Mouse (Mus musculus): ENCODE data around the gene Edn1. TPM values are rescaled to one million over a fixed set of nuclear protein-coding genes. Genes with fewer than 3 reads are reported as not detected.

The Edn1 gene
- total and polyA plus RNA-seq, 3 experiments: not detected

- DNase-seq (ENCODE audit: extremely low read depth): no peak
- no peak overlapping the region for H3K4me3 ChIP-seq (replicated peaks in 1 of 3; ENCODE audit: low read depth in 2 of 3, low read length in 2 of 3, poor library complexity in 1 of 3)
- no peak overlapping the region for H3K4me2 ChIP-seq (ENCODE audit: insufficient read depth, low read depth, poor library complexity, severe bottlenecking)
- dilution Hi-C loops (cut with MboI; ENCODE audit: extremely low pct_ligation_motif_present, extremely low pct_unique_long_range_greater_than_20kb, low sequenced_read_pairs): no loop called here
- H3K9me3 ChIP-seq (replicated peaks; ENCODE audit: low read length): no peaks in the 10 kb centered on the region
- no peaks in the 10 kb centered on the region for H3K36me3 ChIP-seq (replicated peaks in 1 of 2; ENCODE audit: control insufficient read depth in 1 of 2, insufficient read depth in 1 of 2, low read length in 1 of 2)
- no peak overlapping the region for H3K27ac ChIP-seq (ENCODE audit: insufficient read depth, low read depth)
- TF ChIP-seq RCOR1 (conservative IDR thresholded peaks at IDR 0.05; ENCODE audit: low read depth, low read length): no peak
- TF ChIP-seq KAT2A (IDR thresholded peaks at IDR 0.05; ENCODE audit: insufficient replicate concordance, low read length): no peak
- no peak for TF ChIP-seq MAX (IDR thresholded peaks at IDR 0.05; ENCODE audit: low read length)
- no peak for TF ChIP-seq ETS1 (conservative IDR thresholded peaks at IDR 0.05; ENCODE audit: low read depth, low read length)
- in situ Hi-C loops (cut with MboI; ENCODE audit: low pct_ligation_motif_present, low pct_unique_long_range_greater_than_20kb, low sequenced_read_pairs): loop anchor here (5.0 to 10.0 kb wide), 4 partner anchors 99 to 659 kb away; no protein-coding TSS in a partner anchor
- H3K79me2 ChIP-seq (replicated peaks; ENCODE audit: control insufficient read depth, extremely low read depth, insufficient read depth, poor library complexity, severe bottlenecking): no peaks in the 10 kb centered on the region
- H3K27me3 ChIP-seq (replicated peaks): peaks cover 38% of the 10 kb centered on the region
- peaks cover 0 to 24% of the 10 kb centered on the region in 2 experiments; a peak in 2 of 4 replicates for H3K4me1 ChIP-seq (ENCODE audit: control insufficient read depth in 1 of 2, insufficient read depth in 2 of 2)
- no peak overlapping the region for H3K9ac ChIP-seq (ENCODE audit: insufficient read depth, low read depth)
These were observed 2.9 kb downstream of the Edn1 start for GRCm38 (mm10) chr13:42304139-42304538.

GRCm38 (mm10) chr13:42306870-42307800, 5.9 kb downstream of the Edn1 start:
- TF ChIP-seq MAX (IDR thresholded peaks at IDR 0.05; ENCODE audit: low read length) (no peak), BHLHE40 (IDR thresholded peaks at IDR 0.05; ENCODE audit: low read depth, low read length) (no peak), MXI1 (IDR thresholded peaks at IDR 0.05; ENCODE audit: low read depth, low read length) (no peak), POLR2AphosphoS2 (IDR thresholded peaks at IDR 0.05; ENCODE audit: low read depth, low read length) (no peak)
- H3K4me2 ChIP-seq (ENCODE audit: insufficient read depth, low read depth, poor library complexity, severe bottlenecking): no peak overlapping the region
- H3K27ac ChIP-seq (ENCODE audit: insufficient read depth, low read depth): no peak overlapping the region
- no peak for DNase-seq (ENCODE audit: extremely low read depth)
- H3K9ac ChIP-seq (ENCODE audit: insufficient read depth, low read depth): no peak overlapping the region
- in situ Hi-C loops (cut with MboI; ENCODE audit: low pct_ligation_motif_present, low pct_unique_long_range_greater_than_20kb, low sequenced_read_pairs) (loop anchor here (10.0 kb wide), 3 partner anchors 102 to 662 kb away; no protein-coding TSS in a partner anchor), dilution Hi-C loops (cut with MboI; ENCODE audit: extremely low pct_ligation_motif_present, extremely low pct_unique_long_range_greater_than_20kb, low sequenced_read_pairs) (no loop called here)
- H3K36me3 ChIP-seq (replicated peaks in 1 of 2; ENCODE audit: control insufficient read depth in 1 of 2, insufficient read depth in 1 of 2, low read length in 1 of 2): no peaks in the 10 kb centered on the region
- H3K9me3 ChIP-seq (replicated peaks; ENCODE audit: low read length): no peaks in the 10 kb centered on the region
- H3K79me2 ChIP-seq (replicated peaks; ENCODE audit: control insufficient read depth, extremely low read depth, insufficient read depth, poor library complexity, severe bottlenecking): no peaks in the 10 kb centered on the region
- H3K4me1 ChIP-seq (ENCODE audit: control insufficient read depth in 1 of 2, insufficient read depth in 2 of 2): peaks cover 0 to 9% of the 10 kb centered on the region in 2 experiments; a peak in 2 of 4 replicates
- no peak overlapping the region for H3K4me3 ChIP-seq (replicated peaks in 1 of 3; ENCODE audit: low read depth in 2 of 3, low read length in 2 of 3, poor library complexity in 1 of 3)
- peaks cover 29% of the 10 kb centered on the region for H3K27me3 ChIP-seq (replicated peaks)

- dilution Hi-C loops (cut with MboI; ENCODE audit: extremely low pct_ligation_motif_present, extremely low pct_unique_long_range_greater_than_20kb, low sequenced_read_pairs) (no loop called here), in situ Hi-C loops (cut with MboI; ENCODE audit: low pct_ligation_motif_present, low pct_unique_long_range_greater_than_20kb, low sequenced_read_pairs) (loop anchor here (10.0 kb wide), 3 partner anchors 104 to 664 kb away; no protein-coding TSS in a partner anchor)
- no peak overlapping the region for H3K27ac ChIP-seq (ENCODE audit: insufficient read depth, low read depth)
- H3K4me3 ChIP-seq (replicated peaks in 1 of 3; ENCODE audit: low read depth in 2 of 3, low read length in 2 of 3, poor library complexity in 1 of 3): no peak overlapping the region
- no peak for DNase-seq (ENCODE audit: extremely low read depth)
- no peaks in the 10 kb centered on the region for H3K79me2 ChIP-seq (replicated peaks; ENCODE audit: control insufficient read depth, extremely low read depth, insufficient read depth, poor library complexity, severe bottlenecking)
- no peaks in the 10 kb centered on the region for H3K36me3 ChIP-seq (replicated peaks in 1 of 2; ENCODE audit: control insufficient read depth in 1 of 2, insufficient read depth in 1 of 2, low read length in 1 of 2)
- H3K4me1 ChIP-seq (ENCODE audit: control insufficient read depth in 1 of 2, insufficient read depth in 2 of 2): no peaks in the 10 kb centered on the region
- no peaks in the 10 kb centered on the region for H3K9me3 ChIP-seq (replicated peaks; ENCODE audit: low read length)
- H3K27me3 ChIP-seq (replicated peaks): peaks cover 17% of the 10 kb centered on the region
- no peak for TF ChIP-seq EP300 (IDR thresholded peaks at IDR 0.05; ENCODE audit: low read length)
- no peak for TF ChIP-seq ELF1 (IDR thresholded peaks at IDR 0.05; ENCODE audit: low read depth, low read length)
- TF ChIP-seq PAX5 (IDR thresholded peaks at IDR 0.05; ENCODE audit: low read length): no peak
- TF ChIP-seq ZMIZ1 (IDR thresholded peaks at IDR 0.05; ENCODE audit: low read depth, low read length): no peak
- TF ChIP-seq SIN3A (IDR thresholded peaks at IDR 0.05; ENCODE audit: low read length): no peak
- TF ChIP-seq UBTF (IDR thresholded peaks at IDR 0.05; ENCODE audit: low read depth, low read length): no peak
- no peak for TF ChIP-seq ETS1 (conservative IDR thresholded peaks at IDR 0.05; ENCODE audit: low read depth, low read length)
- TF ChIP-seq ZKSCAN1 (IDR thresholded peaks at IDR 0.05; ENCODE audit: borderline replicate concordance, low read depth, low read length): no peak
- TF ChIP-seq ZNF384 (IDR thresholded peaks at IDR 0.05; ENCODE audit: low read depth, low read length): no peak
- no peak for TF ChIP-seq SMC3 (IDR thresholded peaks at IDR 0.05; ENCODE audit: low read depth, low read length)
- TF ChIP-seq JUND (conservative IDR thresholded peaks at IDR 0.05; ENCODE audit: low read depth, low read length): no peak
- no peak for TF ChIP-seq MAX (IDR thresholded peaks at IDR 0.05; ENCODE audit: low read length)
- TF ChIP-seq RAD21 (IDR thresholded peaks at IDR 0.05; ENCODE audit: low read depth, low read length): no peak
- TF ChIP-seq CHD1 (IDR thresholded peaks at IDR 0.05; ENCODE audit: low read depth, low read length): no peak
- no peak for TF ChIP-seq RCOR1 (conservative IDR thresholded peaks at IDR 0.05; ENCODE audit: low read depth, low read length)
- no peak overlapping the region for H3K9ac ChIP-seq (ENCODE audit: insufficient read depth, low read depth)
- no peak overlapping the region for H3K4me2 ChIP-seq (ENCODE audit: insufficient read depth, low read depth, poor library complexity, severe bottlenecking)
These were observed 7.3 kb downstream of the Edn1 start for GRCm38 (mm10) chr13:42308368-42309103.
